31 mouse cellular contexts compared by ENCODE assay signal in genomic region chr13:82619005-82619653, GRCm38 (mm10).
A peak's percentile ranks its signal among the peaks of the same experiment; 100 is the strongest.
DNase-seq lines count a peak whose midpoint lies in the region; ATAC-seq and TF ChIP-seq lines count a peak whose summit lies in the region.
"Had no signal": no experiment of that assay in that cellular context is flagged by ENCODE, and none has a peak within 500 bp of the region (broad histone marks: within the 10 kb centered on the region; RNA-seq: fewer than 3 reads in every experiment).

No protein-coding gene starts in this region.

- H3K4me3 ChIP-seq in forebrain, embryonic 14.5 days (ENCODE audit: low read depth, low read length), result no peak overlapping the region
- no peak overlapping the region for H3K4me3 ChIP-seq in forebrain, embryonic 11.5 days (ENCODE audit: low read depth, low read length)
- H3K4me3 ChIP-seq in midbrain, embryonic 11.5 days (ENCODE audit: low read depth, low read length), result no peak overlapping the region
- no peak overlapping the region for H3K4me3 ChIP-seq in midbrain, embryonic 10.5 days
- no peak overlapping the region for H3K4me3 ChIP-seq in forebrain, postnatal 0 days (ENCODE audit: low read depth, low read length)
- no peak overlapping the region for H3K4me3 ChIP-seq in midbrain, postnatal 0 days (ENCODE audit: low read depth, low read length)
- H3K4me3 ChIP-seq: erythroblast, embryonic 14.5 days; gastrocnemius, adult 2 months; heart, adult 2 months; heart, embryonic 12.5 days; hindbrain, embryonic 13.5 days; limb, embryonic 10.5 days; limb, embryonic 15.5 days; liver, embryonic 13.5 days; neural tube, embryonic 15.5 days had no signal

- no peaks in the 10 kb centered on the region for H3K27me3 ChIP-seq in forebrain, embryonic 14.5 days (replicated peaks; ENCODE audit: control insufficient read depth, insufficient read depth, low read length)
- H3K27me3 ChIP-seq in forebrain, embryonic 11.5 days (ENCODE audit: control insufficient read depth, insufficient read depth, low read length), result no peaks in the 10 kb centered on the region
- no peaks in the 10 kb centered on the region for H3K27me3 ChIP-seq in midbrain, embryonic 11.5 days (ENCODE audit: control insufficient read depth, insufficient read depth, low read length)
- no peaks in the 10 kb centered on the region for H3K27me3 ChIP-seq in midbrain, embryonic 10.5 days (ENCODE audit: low read depth, poor library complexity, severe bottlenecking)
- H3K27me3 ChIP-seq in forebrain, postnatal 0 days (ENCODE audit: insufficient read depth, low read length), result no peaks in the 10 kb centered on the region
- H3K27me3 ChIP-seq in midbrain, postnatal 0 days (ENCODE audit: insufficient read depth, low read length), result no peaks in the 10 kb centered on the region
- H3K27me3 ChIP-seq: heart, embryonic 12.5 days; hindbrain, embryonic 13.5 days; limb, embryonic 15.5 days; liver, embryonic 13.5 days; neural tube, embryonic 15.5 days had no signal

- ATAC-seq in forebrain, embryonic 14.5 days, result no peak
- no peak for ATAC-seq in forebrain, embryonic 11.5 days (replicated peaks; ENCODE audit: low FRiP score)
- ATAC-seq in midbrain, embryonic 11.5 days (ENCODE audit: low FRiP score), result no peak
- peak; percentile 38 for ATAC-seq in forebrain, postnatal 0 days
- no peak for ATAC-seq in midbrain, postnatal 0 days (ENCODE audit: low FRiP score)
- ATAC-seq: inflammation-experienced regulatory T-cells, adult 6 months had no signal

- H3K4me2 ChIP-seq in forebrain, embryonic 14.5 days (ENCODE audit: low read length), result no peak overlapping the region
- no peak overlapping the region for H3K4me2 ChIP-seq in forebrain, embryonic 11.5 days (ENCODE audit: low read depth, low read length, severe bottlenecking)
- no peak overlapping the region for H3K4me2 ChIP-seq in midbrain, embryonic 11.5 days
- H3K4me2 ChIP-seq in forebrain, postnatal 0 days (ENCODE audit: low read depth), result no peak overlapping the region
- no peak overlapping the region for H3K4me2 ChIP-seq in midbrain, postnatal 0 days (ENCODE audit: low read depth, low read length, poor library complexity, severe bottlenecking)
- H3K4me2 ChIP-seq: heart, embryonic 12.5 days; hindbrain, embryonic 13.5 days; limb, embryonic 15.5 days; liver, embryonic 13.5 days; neural tube, embryonic 15.5 days had no signal

- peak; percentile 35 for DNase-seq in forebrain, embryonic 14.5 days (ENCODE audit: low spot score)
- no peak for DNase-seq in forebrain, embryonic 11.5 days (ENCODE audit: low spot score)
- peak; percentile 53 for DNase-seq in midbrain, embryonic 11.5 days (ENCODE audit: low spot score, missing footprints)
- DNase-seq in midbrain, embryonic 10.5 days (ENCODE audit: low spot score), result no peak
- peak; percentile 36 for DNase-seq in forebrain, postnatal 0 days
- DNase-seq in midbrain, postnatal 0 days (ENCODE audit: low spot score), result peak; percentile 5
- DNase-seq in adrenal gland, adult (ENCODE audit: inconsistent age in 2 of 2, low spot score in 1 of 2), result no peak
- DNase-seq: adrenal gland, postnatal 10 days; cerebellum, adult 18-20 months; cerebellum, postnatal 14 days; gastrocnemius, adult 2 months; heart, adult 2 months; heart, postnatal 4 days; kidney, adult 11 months; kidney, postnatal 14 days; layer of hippocampus, adult 9-11 months; liver, embryonic 13.5 days; lung, adult 18-20 months; lung, postnatal 10 days; right cerebral cortex, adult 18-20 months; thymus, adult 2 months; thymus, postnatal 4 days had no signal

- no peak for TF ChIP-seq CTCF in forebrain, postnatal 0 days (IDR thresholded peaks at IDR 0.05; ENCODE audit: low read depth)
- TF ChIP-seq CTCF in midbrain, postnatal 0 days (IDR thresholded peaks at IDR 0.05), result no peak

- H3K9me3 ChIP-seq in forebrain, embryonic 14.5 days (replicated peaks; ENCODE audit: control insufficient read depth, low read length), result no peaks in the 10 kb centered on the region
- H3K9me3 ChIP-seq in forebrain, embryonic 11.5 days (ENCODE audit: control insufficient read depth, low read length), result no peaks in the 10 kb centered on the region
- no peaks in the 10 kb centered on the region for H3K9me3 ChIP-seq in midbrain, embryonic 11.5 days (ENCODE audit: control insufficient read depth, low read length)
- no peaks in the 10 kb centered on the region for H3K9me3 ChIP-seq in midbrain, embryonic 10.5 days (replicated peaks)
- H3K9me3 ChIP-seq in forebrain, postnatal 0 days (ENCODE audit: low read length), result peaks cover 3% of the 10 kb centered on the region; the same call in 1 of the 2 replicates
- no peaks in the 10 kb centered on the region for H3K9me3 ChIP-seq in midbrain, postnatal 0 days (ENCODE audit: low read length)
- H3K9me3 ChIP-seq: G1E; heart, embryonic 12.5 days; hindbrain, embryonic 13.5 days; limb, embryonic 10.5 days; limb, embryonic 15.5 days; liver, embryonic 13.5 days; neural tube, embryonic 15.5 days had no signal

- H3K27ac ChIP-seq in forebrain, embryonic 14.5 days (ENCODE audit: low read depth, low read length), result peak overlapping the region; percentile 39; the same call in 1 of the 2 replicates
- H3K27ac ChIP-seq in forebrain, embryonic 11.5 days (ENCODE audit: low read depth, low read length), result no peak overlapping the region
- no peak overlapping the region for H3K27ac ChIP-seq in midbrain, embryonic 11.5 days (ENCODE audit: low read depth, low read length)
- no peak overlapping the region for H3K27ac ChIP-seq in midbrain, embryonic 10.5 days (replicated peaks)
- H3K27ac ChIP-seq in forebrain, postnatal 0 days (ENCODE audit: low read depth, low read length), result peak overlapping the region; percentile 42; the same call in 1 of the 2 replicates
- no peak overlapping the region for H3K27ac ChIP-seq in midbrain, postnatal 0 days (ENCODE audit: low read depth, low read length)
- H3K27ac ChIP-seq: gastrocnemius, adult 2 months; heart, adult 2 months; hindbrain, embryonic 13.5 days; limb, embryonic 10.5 days; limb, embryonic 15.5 days; liver, embryonic 13.5 days; macrophage; neural tube, embryonic 15.5 days had no signal

- no peak overlapping the region for H3K9ac ChIP-seq in forebrain, embryonic 14.5 days (ENCODE audit: low read length)
- no peak overlapping the region for H3K9ac ChIP-seq in forebrain, embryonic 11.5 days (ENCODE audit: low read length)
- no peak overlapping the region for H3K9ac ChIP-seq in midbrain, embryonic 11.5 days (ENCODE audit: low read length)
- H3K9ac ChIP-seq in forebrain, postnatal 0 days, result no peak overlapping the region
- no peak overlapping the region for H3K9ac ChIP-seq in midbrain, postnatal 0 days (replicated peaks; ENCODE audit: low read length, poor library complexity, severe bottlenecking)
- H3K9ac ChIP-seq: heart, embryonic 12.5 days; hindbrain, embryonic 13.5 days; limb, embryonic 15.5 days; liver, embryonic 13.5 days; neural tube, embryonic 15.5 days had no signal

- 47% methylated on average over 4 of the region's 4 CpGs for WGBS in forebrain, embryonic 14.5 days
- WGBS in forebrain, embryonic 11.5 days, result 69% methylated on average over 4 of the region's 4 CpGs
- WGBS in midbrain, embryonic 11.5 days, result 79% methylated on average over 4 of the region's 4 CpGs
- WGBS in midbrain, embryonic 10.5 days, result 73% methylated on average over 4 of the region's 4 CpGs
- WGBS in forebrain, postnatal 0 days, result 34% methylated on average over 4 of the region's 4 CpGs
- WGBS in midbrain, postnatal 0 days, result 58% methylated on average over 4 of the region's 4 CpGs

- H3K36me3 ChIP-seq in forebrain, embryonic 14.5 days (ENCODE audit: control insufficient read depth, insufficient read depth, low read length), result no peaks in the 10 kb centered on the region
- H3K36me3 ChIP-seq in forebrain, embryonic 11.5 days (ENCODE audit: control insufficient read depth, insufficient read depth, low read length), result no peaks in the 10 kb centered on the region
- no peaks in the 10 kb centered on the region for H3K36me3 ChIP-seq in midbrain, embryonic 11.5 days (ENCODE audit: control insufficient read depth, insufficient read depth, low read length)
- no peaks in the 10 kb centered on the region for H3K36me3 ChIP-seq in midbrain, embryonic 10.5 days
- no peaks in the 10 kb centered on the region for H3K36me3 ChIP-seq in forebrain, postnatal 0 days (ENCODE audit: insufficient read depth)
- H3K36me3 ChIP-seq in midbrain, postnatal 0 days (ENCODE audit: insufficient read depth, low read length), result no peaks in the 10 kb centered on the region
- H3K36me3 ChIP-seq: G1E; heart, embryonic 12.5 days; hindbrain, embryonic 13.5 days; limb, embryonic 10.5 days; limb, embryonic 15.5 days; liver, embryonic 13.5 days; neural tube, embryonic 15.5 days had no signal

- peaks cover 11% of the 10 kb centered on the region; the same call in 1 of the 2 replicates for H3K4me1 ChIP-seq in forebrain, embryonic 14.5 days (ENCODE audit: control insufficient read depth, insufficient read depth, low read length)
- H3K4me1 ChIP-seq in forebrain, embryonic 11.5 days (replicated peaks; ENCODE audit: control insufficient read depth, insufficient read depth, low read length), result no peaks in the 10 kb centered on the region
- no peaks in the 10 kb centered on the region for H3K4me1 ChIP-seq in midbrain, embryonic 11.5 days (ENCODE audit: control insufficient read depth, insufficient read depth, low read length)
- no peaks in the 10 kb centered on the region; the same call in 1 of the 2 replicates for H3K4me1 ChIP-seq in midbrain, embryonic 10.5 days
- peaks cover 3% of the 10 kb centered on the region; the same call in 1 of the 2 replicates for H3K4me1 ChIP-seq in forebrain, postnatal 0 days (ENCODE audit: insufficient read depth)
- H3K4me1 ChIP-seq in midbrain, postnatal 0 days (ENCODE audit: insufficient read depth, low read length), result no peaks in the 10 kb centered on the region
- H3K4me1 ChIP-seq: heart, embryonic 12.5 days; limb, embryonic 10.5 days; limb, embryonic 15.5 days; liver, embryonic 13.5 days had no signal

Comparison
In these comparisons a context has a peak if more than half of its experiments do, and no peak if none do; other contexts are left out.
1. DNase-seq: peak in forebrain, embryonic 14.5 days (single experiment), midbrain, embryonic 11.5 days (single experiment), forebrain, postnatal 0 days (single experiment) and midbrain, postnatal 0 days (single experiment); none in forebrain, embryonic 11.5 days (single experiment), midbrain, embryonic 10.5 days (single experiment) and adrenal gland, adult (0 of 2).
2. H3K27ac ChIP-seq: peak in forebrain, embryonic 14.5 days (single experiment) and forebrain, postnatal 0 days (single experiment); none in forebrain, embryonic 11.5 days (single experiment), midbrain, embryonic 11.5 days (single experiment), midbrain, embryonic 10.5 days (single experiment) and midbrain, postnatal 0 days (single experiment).